Mouse (Mus musculus): ENCODE measurements around the gene Srrm2.

DNA sequence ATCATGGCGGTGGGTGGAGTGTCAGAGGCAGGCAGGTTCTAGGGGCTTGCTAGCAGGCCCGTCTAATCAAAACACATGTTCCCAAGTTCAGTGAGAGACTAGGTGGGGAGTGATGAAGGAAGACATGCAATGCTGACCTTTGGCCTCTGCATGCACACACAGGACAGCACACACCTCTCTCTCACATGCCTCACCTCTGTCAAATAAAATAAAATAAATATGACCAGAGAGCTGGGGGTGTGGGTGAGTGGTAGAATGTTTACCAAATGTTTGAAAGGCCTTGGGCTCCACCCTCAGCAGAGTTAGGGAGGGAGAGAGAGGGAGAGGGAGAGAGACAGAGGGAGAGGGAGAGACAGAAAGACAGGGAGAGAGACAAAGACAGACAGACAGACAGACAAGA is 67.6 kb downstream of the Srrm2 start:
- TF ChIP-seq GATA1 (IDR thresholded peaks at IDR 0.05; ENCODE audit: borderline replicate concordance, low read length) (no peak), FLI1 (IDR thresholded peaks at IDR 0.05; ENCODE audit: low read length) (no peak)

All from megakaryocyte, embryonic 14.5 days (primary cell).